Mouse (Mus musculus): ENCODE measurements around the gene Spsb1.

DNA sequence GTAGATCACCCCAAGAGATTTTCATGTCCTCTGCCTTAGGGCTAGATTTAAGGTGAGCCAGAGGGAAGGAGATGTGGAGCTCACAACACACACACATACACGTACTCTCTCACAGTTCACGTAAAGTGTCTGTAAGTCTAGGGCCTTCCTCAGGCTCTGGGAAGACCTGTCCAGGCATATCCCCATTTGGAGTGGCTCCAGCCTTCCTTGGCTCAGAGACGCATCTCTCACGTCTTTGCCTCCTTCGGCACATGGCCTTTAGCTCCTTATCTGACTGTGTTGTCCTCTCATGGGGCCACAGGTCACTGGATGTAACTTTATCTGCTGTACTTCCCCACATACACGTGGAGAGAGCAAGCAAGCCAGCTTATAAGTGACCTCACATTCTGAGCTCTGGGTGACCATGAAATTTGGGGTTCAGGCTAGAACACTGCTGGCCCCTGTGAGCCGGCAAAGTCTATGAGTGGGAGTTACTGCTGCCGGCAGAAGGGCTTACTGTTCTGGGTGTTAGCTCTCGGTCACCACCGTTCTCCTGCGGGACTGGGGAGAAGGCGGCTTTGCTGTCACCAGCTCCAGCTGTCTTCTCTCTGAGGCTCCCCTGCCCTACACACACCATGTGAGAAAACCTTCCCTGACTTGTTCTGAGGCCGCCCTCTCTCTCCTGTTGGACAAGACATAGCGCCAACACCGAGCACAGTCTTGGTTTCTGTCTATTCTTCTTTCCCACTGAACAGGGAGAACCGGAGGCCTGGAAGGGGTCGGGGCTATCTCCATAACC is 72.5 kb downstream of the Spsb1 start:
- TF ChIP-seq CTCF (IDR thresholded peaks at IDR 0.05; ENCODE audit: low read depth, low read length) (no peak), GATA1 (IDR thresholded peaks at IDR 0.05; ENCODE audit: borderline replicate concordance, low read length) (no peak), GATA2 (IDR thresholded peaks at IDR 0.05; ENCODE audit: borderline replicate concordance, low read depth, low read length) (no peak)

Data from G1E (cell line).